Mouse (Mus musculus) embryonic fibroblast, embryonic 13.5 days (primary cell): ENCODE results near the gene Lct. TPM values are rescaled to one million over a fixed set of nuclear protein-coding genes. Genes with fewer than 3 reads are reported as not detected.

Source experiments
- H3K27ac ChIP-seq: 2 replicates; pipeline ENCODE4 v1.5.1; 2012; ENCODE audit warnings: low read length, control low read depth, inconsistent platforms; ENCODE audit not compliant: insufficient read depth
- H3K4me1 ChIP-seq: 2 replicates; pipeline ENCODE4 v1.6.1; 2011; ENCODE audit warnings: low read length; ENCODE audit not compliant: control insufficient read depth, insufficient read depth
- H3K4me3 ChIP-seq: 2 replicates; pipeline ENCODE4 v1.5.1; 2011; ENCODE audit warnings: mild to moderate bottlenecking, control low read depth, low read length; ENCODE audit not compliant: insufficient read depth
- CTCF ChIP-seq: IDR thresholded peaks from 2 replicates; pipeline ENCODE4 v1.5.1; 2011; ENCODE audit warnings: mild to moderate bottlenecking, control low read depth, low read length, moderate library complexity, borderline replicate concordance; ENCODE audit not compliant: insufficient read depth
- POLR2A ChIP-seq: IDR thresholded peaks from 2 replicates; pipeline ENCODE4 v1.6.1; 2011; ENCODE audit warnings: low read depth, mild to moderate bottlenecking, control low read depth, low read length, moderate library complexity
- polyA plus RNA-seq: library from polyadenylated mRNA; stranded (reverse); fragments of >200 nt; gene quantifications from 2 replicates; pipeline ENCODE4 v1.2.4, GENCODE M21; 2011; ENCODE audit warnings: low read depth; ENCODE audit not compliant: missing spikeins, insufficient read length

Lct gene
- polyA plus RNA-seq, 1 experiment = not detected

DNA sequence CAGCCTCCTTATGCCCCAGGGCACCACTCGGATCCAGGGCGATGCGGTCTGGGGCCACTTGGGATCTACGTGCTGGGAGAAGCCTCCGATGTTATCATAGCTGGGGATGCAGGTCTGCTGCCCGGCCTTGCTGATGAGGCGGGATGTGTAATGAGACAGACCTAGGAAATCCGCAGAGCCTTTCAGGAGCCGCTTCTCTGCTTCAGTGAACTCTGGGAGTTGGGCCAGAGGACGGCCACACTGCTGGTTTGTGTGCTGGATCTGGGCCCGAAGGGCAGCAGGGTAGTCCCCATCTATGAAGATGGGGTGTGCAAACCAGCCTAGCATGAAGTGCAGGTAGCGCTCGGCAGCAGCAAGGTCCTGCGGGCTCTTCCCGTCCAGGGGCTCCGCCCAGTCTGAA lies 24.2 kb downstream of the Lct start:
- H3K27ac ChIP-seq = no peak overlapping the region
- H3K4me3 ChIP-seq = no peak overlapping the region
- H3K4me1 ChIP-seq = no peaks in the 10 kb centered on the region
- no peak for TF ChIP-seq POLR2A
- TF ChIP-seq CTCF = no peak

DNA sequence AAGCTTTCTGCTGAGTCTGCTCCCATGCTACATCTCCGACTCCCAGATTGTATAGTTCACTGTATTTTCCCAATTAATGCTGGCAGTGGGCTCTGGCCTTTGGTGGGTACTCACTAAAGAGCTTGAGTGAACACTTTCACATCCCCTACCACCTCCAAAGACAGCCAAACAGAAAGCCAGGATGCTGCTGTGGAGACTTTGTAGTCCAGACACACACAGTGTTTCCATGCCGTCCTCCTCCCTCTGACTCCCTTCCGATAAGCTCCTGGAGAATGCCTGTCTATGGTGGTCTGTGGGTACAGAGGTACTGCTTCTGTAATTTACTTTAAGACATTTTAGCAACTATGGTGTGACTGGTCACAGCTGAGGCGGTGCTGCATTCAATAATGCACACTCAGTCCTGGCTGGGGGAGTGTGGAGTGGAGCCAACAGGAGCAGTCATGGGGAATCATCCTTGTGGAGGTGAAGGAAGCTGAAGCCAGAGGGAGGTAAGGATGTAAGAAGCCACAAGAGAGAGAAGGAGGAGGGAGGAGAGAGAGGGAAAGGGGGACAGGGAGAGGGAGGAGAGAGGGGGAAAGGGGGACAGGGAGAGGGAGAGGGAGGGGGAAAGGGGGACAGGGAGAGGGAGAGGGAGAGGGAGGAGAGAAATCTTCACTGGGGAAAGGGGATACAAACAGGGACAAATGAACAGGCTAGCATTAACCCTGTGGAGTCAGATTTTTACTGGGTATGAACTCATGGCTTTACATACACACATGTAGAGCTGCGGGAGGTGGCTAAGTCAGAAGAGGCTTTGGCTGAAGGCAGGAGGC lies 32.2 kb downstream of the Lct start:
- no peak overlapping the region for H3K4me3 ChIP-seq
- no peak overlapping the region for H3K27ac ChIP-seq
- TF ChIP-seq CTCF (no peak), POLR2A (no peak)
- no peaks in the 10 kb centered on the region for H3K4me1 ChIP-seq

DNA sequence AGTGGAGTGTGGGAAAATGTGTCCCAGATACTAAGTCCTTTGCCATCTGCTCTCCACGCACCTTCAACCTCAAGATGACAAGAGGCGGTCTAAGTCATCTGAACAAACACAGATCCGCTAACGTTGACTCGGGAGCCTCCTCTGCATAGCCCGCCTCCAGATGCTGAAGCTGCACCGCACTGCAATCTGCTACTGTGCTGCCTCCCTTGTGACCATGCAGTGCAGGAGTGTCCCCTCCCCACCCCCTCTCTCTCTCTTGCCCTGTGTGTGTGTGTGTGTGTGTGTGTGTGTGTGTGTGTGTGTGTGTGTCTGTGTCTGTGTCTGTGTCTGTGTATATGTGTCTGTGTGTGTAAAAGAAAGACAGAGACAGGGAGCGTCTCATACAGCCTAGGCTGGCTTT lies 32.8 kb downstream of the Lct start:
- Histone ChIP-seq H3K4me1 (no peaks in the 10 kb centered on the region), H3K4me3 (no peak overlapping the region), H3K27ac (no peak overlapping the region)
- TF ChIP-seq CTCF = no peak
- TF ChIP-seq POLR2A = no peak

DNA sequence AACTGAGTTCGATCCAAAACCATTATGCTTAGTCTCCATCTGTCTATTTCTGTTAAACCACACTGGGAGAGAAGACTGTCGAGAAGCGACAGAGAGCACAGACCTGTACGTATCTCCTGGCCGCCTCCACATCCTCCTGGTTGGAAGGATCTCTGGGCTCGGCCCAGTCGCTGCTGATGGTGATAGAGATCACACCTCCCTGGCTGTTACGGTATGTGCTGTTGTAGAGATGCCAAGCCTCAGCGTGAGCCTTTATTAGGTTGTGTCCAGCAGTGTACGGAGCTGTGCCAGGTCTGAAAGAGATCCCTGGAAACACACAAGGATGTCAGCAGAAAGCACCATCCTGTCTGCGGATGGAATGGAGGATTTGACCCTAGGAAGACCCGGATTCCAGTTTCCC lies 34.6 kb downstream of the Lct start:
- H3K4me3 ChIP-seq = no peak overlapping the region
- TF ChIP-seq POLR2A = no peak
- no peak for TF ChIP-seq CTCF
- no peak overlapping the region for H3K27ac ChIP-seq
- no peaks in the 10 kb centered on the region for H3K4me1 ChIP-seq

DNA sequence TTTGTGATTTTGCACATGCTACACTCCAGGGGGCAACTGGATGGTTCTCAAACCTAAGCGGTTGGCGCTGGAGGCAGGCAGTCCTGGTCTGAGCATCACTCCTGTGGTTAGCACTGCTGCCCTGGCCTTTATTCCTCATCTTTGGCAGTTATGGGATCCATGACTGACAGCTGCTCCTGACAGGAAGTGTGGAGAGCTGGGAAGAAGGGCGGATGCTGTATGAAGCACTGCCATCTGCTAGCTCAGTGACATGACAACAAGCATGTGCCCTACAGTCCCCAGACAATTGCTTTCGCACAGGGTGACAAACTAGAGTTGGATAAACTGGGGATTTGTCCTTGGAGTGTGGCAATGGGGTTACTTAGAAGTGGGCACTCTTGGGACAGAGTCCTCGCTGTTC lies 37.8 kb downstream of the Lct start:
- no peak for TF ChIP-seq POLR2A
- no peak for TF ChIP-seq CTCF

DNA sequence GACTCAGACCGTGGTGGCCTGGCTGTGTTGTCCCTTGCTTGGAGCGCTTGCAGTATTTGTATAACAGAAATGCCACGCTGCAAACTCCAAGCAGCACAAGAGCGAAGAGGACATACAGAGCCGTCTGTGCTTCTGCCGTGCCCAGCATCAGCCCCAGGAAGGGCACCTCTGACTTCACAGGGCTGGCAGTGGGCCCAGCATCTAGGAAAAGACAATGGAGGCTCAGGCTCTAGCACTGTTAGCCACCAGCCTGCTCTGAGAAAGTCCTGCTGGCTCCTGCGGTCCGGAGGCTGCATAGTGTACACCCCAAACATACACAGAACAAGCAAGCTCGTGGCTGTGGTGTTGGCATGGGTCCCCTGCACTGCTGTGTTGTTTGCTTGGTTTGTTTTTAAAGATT lies 43.0 kb downstream of the Lct start:
- Histone ChIP-seq H3K27ac (no peak overlapping the region), H3K4me3 (no peak overlapping the region), H3K4me1 (no peaks in the 10 kb centered on the region)
- TF ChIP-seq POLR2A = no peak
- TF ChIP-seq CTCF = no peak

More for the DNA sequence above, 37.8 kb downstream of the Lct start:
- Histone ChIP-seq H3K4me1 (no peaks in the 10 kb centered on the region), H3K27ac (no peak overlapping the region), H3K4me3 (no peak overlapping the region)

DNA sequence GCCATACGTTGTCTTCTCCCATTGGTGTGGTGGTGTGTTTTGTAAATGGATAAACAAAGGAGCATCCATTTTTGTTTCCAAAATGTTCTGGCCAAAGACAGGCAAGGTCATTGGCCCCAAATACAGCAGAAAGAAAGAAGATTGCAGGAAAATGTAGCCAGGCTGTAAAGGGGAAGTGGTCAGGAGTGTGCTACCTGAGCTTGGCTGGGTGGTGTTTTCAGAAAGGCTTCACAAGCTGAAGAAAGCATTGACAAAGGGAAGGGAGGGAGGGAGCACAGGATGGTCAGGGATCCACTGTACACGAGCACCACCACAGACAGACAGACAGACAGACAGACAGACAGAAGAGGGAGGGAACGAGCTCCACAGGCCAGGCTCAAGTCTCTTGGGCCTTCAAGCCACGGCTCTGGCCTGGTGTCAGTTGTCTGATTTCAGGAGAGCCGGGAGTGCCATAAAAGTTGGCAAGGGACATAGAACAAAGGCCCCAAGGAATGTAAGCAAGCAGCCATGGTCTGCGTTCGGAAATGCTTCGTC lies 43.9 kb downstream of the Lct start:
- Histone ChIP-seq H3K4me3 (no peak overlapping the region), H3K4me1 (no peaks in the 10 kb centered on the region)
- TF ChIP-seq CTCF (no peak), POLR2A (no peak)

DNA sequence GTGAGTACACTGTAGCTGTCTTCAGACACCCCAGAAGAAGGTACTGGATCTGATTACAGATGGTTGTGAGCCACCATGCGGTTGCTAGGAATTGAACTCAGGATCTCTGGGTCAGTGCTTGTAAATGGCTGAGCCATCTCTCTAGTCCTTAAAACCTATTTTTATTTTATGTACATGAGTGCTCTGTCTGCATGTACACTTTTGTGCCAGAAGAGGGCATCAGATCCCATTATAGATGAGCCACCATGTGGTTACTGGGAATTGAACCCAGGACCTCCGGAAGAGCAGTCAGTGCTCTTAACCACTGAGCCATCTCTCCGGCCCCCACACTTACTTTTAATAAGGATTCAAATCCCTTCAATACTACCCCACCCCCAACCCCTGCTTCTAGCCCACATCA lies 45.2 kb downstream of the Lct start:
- Histone ChIP-seq H3K4me1 (no peaks in the 10 kb centered on the region), H3K27ac (no peak overlapping the region), H3K4me3 (no peak overlapping the region)
- TF ChIP-seq POLR2A = no peak
- TF ChIP-seq CTCF = no peak

More for the DNA sequence above, 43.9 kb downstream of the Lct start:
- H3K27ac ChIP-seq = no peak overlapping the region

DNA sequence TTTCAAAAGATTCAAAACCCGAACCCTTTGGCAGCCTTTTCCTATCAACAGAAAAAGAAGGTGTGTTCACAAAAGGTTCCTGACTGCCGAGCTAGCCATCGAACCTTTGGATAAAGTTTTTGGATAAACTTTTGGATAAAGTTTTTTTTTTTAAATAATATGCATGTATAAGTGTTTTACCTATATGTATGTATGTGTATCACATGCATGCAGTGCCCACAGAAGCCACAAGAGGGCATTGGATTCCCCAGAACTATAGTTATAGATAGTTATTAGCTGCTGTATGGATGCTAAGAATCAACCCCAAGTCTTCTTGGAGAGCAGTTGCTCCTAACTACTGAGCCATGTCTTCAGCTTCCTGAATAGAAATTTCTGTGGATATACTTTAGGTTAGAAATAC lies 46.4 kb downstream of the Lct start:
- no peaks in the 10 kb centered on the region for H3K4me1 ChIP-seq
- no peak overlapping the region for H3K27ac ChIP-seq
- TF ChIP-seq CTCF (no peak), POLR2A (no peak)
- no peak overlapping the region for H3K4me3 ChIP-seq

DNA sequence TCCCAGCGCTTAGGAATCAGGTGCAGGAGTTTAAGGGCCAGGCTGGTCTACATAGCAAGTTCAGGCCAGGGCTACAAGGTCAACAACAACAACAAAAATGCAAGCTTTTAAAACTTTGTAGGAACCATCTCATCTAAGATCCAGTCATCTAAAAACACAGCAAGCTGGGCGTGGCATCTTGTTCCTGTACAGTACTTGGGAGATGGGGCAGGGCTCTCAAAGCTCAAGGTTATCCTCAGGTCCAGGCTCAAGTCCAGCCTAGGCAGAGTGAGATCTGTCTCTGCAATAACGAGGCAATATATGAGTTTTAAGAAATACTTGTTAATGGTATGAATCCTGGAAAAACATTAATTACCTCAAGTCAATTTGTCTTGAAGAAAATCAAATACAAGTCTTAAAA lies 49.6 kb downstream of the Lct start:
- Histone ChIP-seq H3K4me3 (no peak overlapping the region), H3K27ac (no peak overlapping the region), H3K4me1 (no peaks in the 10 kb centered on the region)
- TF ChIP-seq CTCF (no peak), POLR2A (no peak)
